Mouse (Mus musculus) heart, embryonic 12.5 days (tissue): Measurements from ENCODE around the gene Aacs. TPM values are rescaled to one million over a fixed set of nuclear protein-coding genes. Genes with fewer than 3 reads are reported as not detected.
"Not testable (repeated sequence)": the region's sequence is repeated elsewhere in the genome, so short reads cannot be mapped to it uniquely, and the experiment has no call there.

Source experiments
- ATAC-seq: fragments of 200-750 bp; cut with Nextera tagmentation; 2 replicates; pipeline ENCODE4 v1.8.0; 2017; ENCODE audit warnings: moderate TSS enrichment, moderate library complexity; ENCODE audit not compliant: insufficient number of reproducible peaks, low FRiP score
- H3K27ac ChIP-seq: fragments of 300-500 bp; sonication (generic); 2 replicates; pipeline ENCODE4 v1.5.1; 2016; ENCODE audit warnings: mild to moderate bottlenecking, moderate library complexity; ENCODE audit not compliant: poor library complexity, severe bottlenecking
- H3K27me3 ChIP-seq: fragments of 300-500 bp; sonication (generic); replicated peaks from 2 replicates; pipeline ENCODE4 v1.6.1; 2016; ENCODE audit warnings: mild to moderate bottlenecking, moderate library complexity
- H3K36me3 ChIP-seq: fragments of 300-500 bp; sonication (generic); 2 replicates; pipeline ENCODE4 v1.6.1; 2016; ENCODE audit warnings: mild to moderate bottlenecking, moderate library complexity
- H3K4me1 ChIP-seq: fragments of 300-500 bp; sonication (generic); replicated peaks from 2 replicates; pipeline ENCODE4 v1.6.1; 2016; ENCODE audit warnings: mild to moderate bottlenecking
- H3K4me2 ChIP-seq: fragments of 300-500 bp; sonication (generic); 2 replicates; pipeline ENCODE4 v1.6.1; 2016; ENCODE audit warnings: mild to moderate bottlenecking, moderate library complexity
- H3K4me3 ChIP-seq: fragments of 300-500 bp; sonication (generic); 2 replicates; pipeline ENCODE4 v1.5.1; 2016; ENCODE audit warnings: mild to moderate bottlenecking
- H3K9ac ChIP-seq: fragments of 300-500 bp; sonication (generic); 2 replicates; pipeline ENCODE4 v1.6.1; 2016; ENCODE audit warnings: mild to moderate bottlenecking, moderate library complexity
- H3K9me3 ChIP-seq: fragments of 300-500 bp; sonication (generic); replicated peaks from 2 replicates; pipeline ENCODE4 v1.6.1; 2016; ENCODE audit warnings: mild to moderate bottlenecking, moderate library complexity
- WGBS: fragments of 180-500 bp; shearing (Covaris S2); methylation state at CpG from one replicate; pipeline ENCODE4 v1.1.7; 2016; 5-methylcytosine and 5-hydroxymethylcytosine counted together
- polyA plus RNA-seq: library from polyadenylated mRNA; unstranded; fragments of >200 nt; fragmentation: Nextera tagmentation; extraction: Ambion mirVana; gene quantifications from 2 replicates; pipeline ENCODE4 v1.2.1, GENCODE M21; 2016

The Aacs gene
- polyA plus RNA-seq, 1 experiment from 2014 or later, result 16.1 TPM

GRCm38 (mm10) chr5:125482474-125482873 lies 6.9 kb downstream of the Aacs start:
- H3K4me1 ChIP-seq, result peaks cover 8% of the 10 kb centered on the region; the same call in 1 of the 2 replicates
- H3K4me2 ChIP-seq, result no peak overlapping the region
- no peaks in the 10 kb centered on the region for H3K27me3 ChIP-seq
- H3K36me3 ChIP-seq, result peaks cover 31% of the 10 kb centered on the region
- H3K9ac ChIP-seq, result no peak overlapping the region
- ATAC-seq, result no peak
- H3K4me3 ChIP-seq, result no peak overlapping the region
- no peaks in the 10 kb centered on the region for H3K9me3 ChIP-seq
- WGBS, result 85% methylated on average over 7 of the region's 7 CpGs
- H3K27ac ChIP-seq, result no peak overlapping the region

GRCm38 (mm10) chr5:125483712-125484611 lies 8.3 kb downstream of the Aacs start:
- no peak overlapping the region for H3K4me2 ChIP-seq
- no peaks in the 10 kb centered on the region for H3K27me3 ChIP-seq
- peaks cover 35% of the 10 kb centered on the region for H3K36me3 ChIP-seq
- no peak for ATAC-seq
- H3K4me3 ChIP-seq, result no peak overlapping the region
- 75% methylated on average over 6 of the region's 6 CpGs for WGBS
- H3K9ac ChIP-seq, result no peak overlapping the region
- no peak overlapping the region for H3K27ac ChIP-seq
- H3K4me1 ChIP-seq, result peaks cover 9% of the 10 kb centered on the region; the same call in 1 of the 2 replicates
- H3K9me3 ChIP-seq, result no peaks in the 10 kb centered on the region

GRCm38 (mm10) chr5:125485031-125485778 lies 9.6 kb downstream of the Aacs start:
- Histone ChIP-seq H3K27me3 (no peaks in the 10 kb centered on the region), H3K36me3 (peaks cover 42% of the 10 kb centered on the region), H3K9me3 (no peaks in the 10 kb centered on the region), H3K4me1 (peaks cover 9% of the 10 kb centered on the region; the same call in 1 of the 2 replicates), H3K27ac (no peak overlapping the region), H3K9ac (no peak overlapping the region), H3K4me2 (no peak overlapping the region), H3K4me3 (no peak overlapping the region)
- ATAC-seq, result no peak
- WGBS, result 90% methylated on average over 4 of the region's 4 CpGs

GRCm38 (mm10) chr5:125486088-125486487 lies 10.5 kb downstream of the Aacs start:
- peaks cover 5% of the 10 kb centered on the region; the same call in 1 of the 2 replicates for H3K4me1 ChIP-seq
- no peak for ATAC-seq
- H3K9me3 ChIP-seq, result no peaks in the 10 kb centered on the region
- H3K4me3 ChIP-seq, result no peak overlapping the region
- H3K27ac ChIP-seq, result no peak overlapping the region
- peaks cover 50% of the 10 kb centered on the region for H3K36me3 ChIP-seq
- WGBS, result 83% methylated on average over 1 of the region's 1 CpGs
- no peak overlapping the region for H3K4me2 ChIP-seq
- no peak overlapping the region for H3K9ac ChIP-seq
- no peaks in the 10 kb centered on the region for H3K27me3 ChIP-seq

GRCm38 (mm10) chr5:125487375-125488115 lies 11.9 kb downstream of the Aacs start:
- peaks cover 5% of the 10 kb centered on the region; the same call in 1 of the 2 replicates for H3K4me1 ChIP-seq
- H3K4me2 ChIP-seq, result no peak overlapping the region
- H3K9me3 ChIP-seq, result no peaks in the 10 kb centered on the region
- H3K27ac ChIP-seq, result no peak overlapping the region
- H3K4me3 ChIP-seq, result no peak overlapping the region
- H3K9ac ChIP-seq, result no peak overlapping the region
- no peaks in the 10 kb centered on the region for H3K27me3 ChIP-seq
- peaks cover 52% of the 10 kb centered on the region for H3K36me3 ChIP-seq
- no peak for ATAC-seq
- 66% methylated on average over 11 of the region's 11 CpGs for WGBS

GRCm38 (mm10) chr5:125488116-125488455 lies 12.5 kb downstream of the Aacs start:
- peaks cover 46% of the 10 kb centered on the region for H3K36me3 ChIP-seq
- no peaks in the 10 kb centered on the region for H3K27me3 ChIP-seq
- H3K4me2 ChIP-seq, result no peak overlapping the region
- no peak overlapping the region for H3K4me3 ChIP-seq
- 65% methylated on average over 4 of the region's 4 CpGs for WGBS
- no peak overlapping the region for H3K27ac ChIP-seq
- no peak overlapping the region for H3K9ac ChIP-seq
- ATAC-seq, result no peak
- H3K4me1 ChIP-seq, result peaks cover 5% of the 10 kb centered on the region; the same call in 1 of the 2 replicates
- H3K9me3 ChIP-seq, result no peaks in the 10 kb centered on the region

GRCm38 (mm10) chr5:125488953-125489352 lies 13.3 kb downstream of the Aacs start:
- not testable (repeated sequence) for H3K9me3 ChIP-seq, H3K4me1 ChIP-seq, H3K4me3 ChIP-seq, H3K27ac ChIP-seq, ATAC-seq, H3K4me2 ChIP-seq, H3K9ac ChIP-seq, H3K27me3 ChIP-seq
- WGBS, result 86% methylated on average over 5 of the region's 5 CpGs
- H3K36me3 ChIP-seq, result peaks cover 45% of the 10 kb centered on the region

GRCm38 (mm10) chr5:125491107-125491506 lies 15.5 kb downstream of the Aacs start:
- ATAC-seq, result no peak
- Histone ChIP-seq H3K36me3 (peaks cover 47% of the 10 kb centered on the region), H3K27me3 (no peaks in the 10 kb centered on the region)

GRCm38 (mm10) chr5:125492379-125493092 lies 16.9 kb downstream of the Aacs start:
- H3K4me3 ChIP-seq, result no peak overlapping the region
- H3K27ac ChIP-seq, result no peak overlapping the region
- H3K9ac ChIP-seq, result no peak overlapping the region
- no peaks in the 10 kb centered on the region for H3K9me3 ChIP-seq
- no peak overlapping the region for H3K4me2 ChIP-seq
- H3K27me3 ChIP-seq, result no peaks in the 10 kb centered on the region
- H3K4me1 ChIP-seq, result peaks cover 5% of the 10 kb centered on the region; the same call in 1 of the 2 replicates
- WGBS, result 67% methylated on average over 17 of the region's 17 CpGs
- ATAC-seq, result no peak
- H3K36me3 ChIP-seq, result peaks cover 42% of the 10 kb centered on the region

More at GRCm38 (mm10) chr5:125491107-125491506, 15.5 kb downstream of the Aacs start:
- H3K4me2 ChIP-seq, result no peak overlapping the region
- WGBS, result 84% methylated on average over 10 of the region's 10 CpGs
- no peak overlapping the region for H3K9ac ChIP-seq
- H3K4me1 ChIP-seq, result peaks cover 5% of the 10 kb centered on the region; the same call in 1 of the 2 replicates
- H3K27ac ChIP-seq, result no peak overlapping the region
- H3K4me3 ChIP-seq, result no peak overlapping the region
- H3K9me3 ChIP-seq, result no peaks in the 10 kb centered on the region

GRCm38 (mm10) chr5:125493093-125493423 lies 17.4 kb downstream of the Aacs start:
- Histone ChIP-seq H3K36me3 (peaks cover 39% of the 10 kb centered on the region), H3K4me3 (no peak overlapping the region), H3K27ac (no peak overlapping the region), H3K9ac (no peak overlapping the region), H3K4me2 (no peak overlapping the region), H3K9me3 (no peaks in the 10 kb centered on the region), H3K4me1 (peaks cover 1% of the 10 kb centered on the region; the same call in 1 of the 2 replicates), H3K27me3 (no peaks in the 10 kb centered on the region)
- no peak for ATAC-seq
- WGBS, result 75% methylated on average over 5 of the region's 5 CpGs
